Mouse (Mus musculus) left cerebral cortex, adult 11 months (tissue): ENCODE data around the gene Rpap3.

Experiments used
- DNase-seq: peaks from one replicate; pipeline ENCODE4 v3.0.0; 2022; ENCODE audit warnings: low spot score

Rpap3 gene

DNA sequence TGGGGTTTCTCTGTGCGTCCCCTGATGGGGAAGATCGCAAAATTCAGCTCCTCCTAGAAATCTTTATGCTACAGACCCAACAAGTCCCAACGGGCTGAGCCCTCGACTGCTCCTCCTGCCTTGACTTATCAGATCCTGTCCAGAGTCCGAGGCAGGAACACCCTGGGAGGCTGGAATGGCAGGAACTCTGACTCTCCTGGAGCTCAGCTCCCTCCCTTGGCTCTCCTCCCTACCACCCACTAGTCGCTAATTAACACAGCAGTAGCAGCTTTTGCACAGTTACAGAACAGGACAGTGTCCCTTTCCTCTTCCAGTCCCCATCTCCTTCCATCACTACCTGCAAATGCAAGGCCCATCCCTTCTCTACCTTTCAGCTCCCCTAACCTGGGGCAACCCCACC lies 24.7 kb upstream of the Rpap3 start:
- no peak for DNase-seq

DNA sequence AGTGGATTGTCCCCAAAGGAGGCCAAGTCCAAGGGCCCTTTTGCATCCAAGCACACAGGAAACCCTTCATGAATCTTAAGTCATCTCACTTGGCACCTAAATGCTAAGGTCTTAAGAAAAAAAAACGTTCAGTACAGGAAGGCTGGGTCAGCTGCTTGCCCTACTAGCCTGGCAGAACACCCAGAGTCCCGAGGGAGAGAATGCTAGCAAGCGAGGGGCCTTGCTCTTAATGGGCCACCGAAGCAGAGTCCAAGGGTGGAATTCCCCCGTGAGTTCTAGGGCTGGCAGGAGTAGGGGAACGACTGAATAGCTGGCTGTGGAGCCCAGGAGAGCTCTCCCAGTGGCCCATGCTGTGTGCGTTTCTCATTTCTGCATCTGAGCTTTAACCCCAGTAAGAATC lies 23.2 kb upstream of the Rpap3 start:
- no peak for DNase-seq

- DNase-seq = no peak
Observed at GRCm38 (mm10) chr15:97728394-97728793, 22.8 kb upstream of the Rpap3 start.

GRCm38 (mm10) chr15:97727520-97727919 lies 21.9 kb upstream of the Rpap3 start:
- no peak for DNase-seq

- no peak for DNase-seq
Observed at GRCm38 (mm10) chr15:97727048-97727447, 21.4 kb upstream of the Rpap3 start.

- no peak for DNase-seq
Observed at GRCm38 (mm10) chr15:97726310-97726709, 20.7 kb upstream of the Rpap3 start.

DNA sequence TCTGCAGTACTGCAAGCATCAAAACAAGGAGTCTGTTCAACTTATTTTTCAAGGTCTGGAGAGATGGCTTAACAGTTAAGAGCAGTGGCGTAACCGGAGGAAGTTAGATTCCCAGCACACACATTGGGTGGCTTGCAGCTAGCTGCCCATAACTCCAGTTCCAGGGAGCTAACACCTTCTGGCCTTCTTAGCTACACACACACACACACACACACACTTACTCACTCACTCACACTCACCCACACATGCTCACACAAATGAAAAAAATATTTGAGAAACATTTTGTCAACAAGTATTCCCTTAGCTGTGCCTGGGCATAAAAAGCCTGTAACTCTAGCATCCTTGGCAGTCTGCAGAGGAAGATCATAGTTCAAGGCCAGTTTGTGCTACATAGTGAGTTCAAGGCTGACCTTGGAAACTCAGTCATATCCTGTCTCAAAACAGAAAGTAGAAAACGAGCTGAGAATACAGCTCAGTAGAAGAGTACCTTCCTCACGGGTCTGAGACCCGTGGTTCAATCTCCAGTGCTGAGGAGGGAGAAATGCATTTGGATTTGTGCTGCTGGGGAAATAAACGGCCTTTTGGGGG lies 19.7 kb upstream of the Rpap3 start:
- no peak for DNase-seq

DNA sequence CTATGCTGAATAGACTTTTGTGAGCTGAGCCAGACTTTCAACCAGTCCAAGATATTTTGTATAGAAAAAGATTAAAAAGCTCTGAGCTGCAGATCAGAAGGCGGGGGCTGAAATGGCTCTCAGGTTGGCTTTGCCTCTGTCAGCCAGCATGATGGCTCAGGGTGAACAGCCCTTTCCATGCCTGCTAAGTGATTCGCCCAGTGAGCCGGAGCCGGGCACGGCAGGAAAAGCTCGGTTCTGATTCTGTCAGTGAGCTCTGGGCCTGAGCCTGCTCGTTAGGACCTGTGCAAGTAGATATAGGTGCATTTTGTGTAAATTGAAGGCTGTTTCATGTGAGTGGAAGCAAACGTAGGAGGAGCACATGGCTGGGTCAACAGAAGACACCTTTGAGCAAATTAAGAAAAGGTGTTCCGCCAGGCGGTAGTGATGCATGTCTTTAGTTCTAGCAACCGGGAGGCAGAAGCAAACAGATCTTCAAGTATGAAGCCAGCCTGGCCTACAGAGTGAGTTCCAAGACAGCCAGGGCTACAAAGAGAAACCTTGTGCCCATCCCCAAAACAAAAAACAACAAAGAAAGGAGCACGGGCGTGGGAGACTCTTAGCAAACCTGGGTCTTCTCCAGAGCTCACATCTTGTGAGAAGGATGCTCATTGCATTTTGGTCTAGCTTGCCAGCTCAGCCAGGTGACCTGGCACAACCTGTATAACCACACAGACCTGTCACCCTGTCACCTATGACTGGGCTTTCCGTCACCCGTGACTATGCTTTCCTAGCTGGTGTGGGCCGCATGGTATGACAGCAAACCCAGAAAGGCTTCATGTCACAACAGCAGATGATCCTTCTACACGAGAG lies 18.9 kb upstream of the Rpap3 start:
- no peak for DNase-seq

DNA sequence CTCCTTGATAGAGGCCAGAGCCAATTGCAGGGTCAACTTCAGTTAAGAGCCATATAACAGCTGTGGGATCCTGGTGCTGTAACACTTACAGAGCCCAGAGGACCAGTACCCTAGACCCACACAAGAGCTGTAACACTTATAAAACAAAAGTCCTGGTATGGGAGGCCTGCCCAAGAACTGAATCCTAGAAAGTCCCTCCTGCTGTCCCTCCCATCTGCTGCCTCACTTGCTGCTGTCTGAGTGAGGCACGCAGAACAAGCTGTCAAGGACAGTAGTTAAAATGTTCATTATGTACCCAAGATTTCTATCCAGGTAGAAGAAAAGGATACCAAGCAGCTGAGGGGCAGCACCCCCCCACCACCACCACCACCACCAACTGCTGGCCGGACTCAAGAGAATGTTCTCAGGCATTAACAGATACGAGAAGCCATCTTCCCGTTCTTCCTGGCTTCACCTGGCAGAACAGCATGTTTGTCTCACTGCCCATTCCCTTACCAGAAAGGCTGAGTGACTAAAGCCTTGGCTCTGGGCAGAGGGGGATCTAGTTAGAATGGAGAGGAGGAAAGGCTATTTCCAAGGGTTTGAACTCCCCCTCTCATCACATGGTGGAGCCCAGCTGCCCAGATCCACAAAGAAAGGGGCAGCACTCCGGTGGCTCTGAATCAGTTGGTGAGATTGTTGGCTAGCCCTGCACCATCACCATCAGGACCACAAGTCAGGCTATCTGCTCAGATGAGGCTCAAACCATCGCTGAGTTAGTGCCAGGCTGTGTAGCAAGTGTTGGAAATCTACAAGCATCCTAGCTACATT lies 18.1 kb upstream of the Rpap3 start:
- DNase-seq = no peak

GRCm38 (mm10) chr15:97721008-97721701 lies 15.5 kb upstream of the Rpap3 start:
- no peak for DNase-seq

DNA sequence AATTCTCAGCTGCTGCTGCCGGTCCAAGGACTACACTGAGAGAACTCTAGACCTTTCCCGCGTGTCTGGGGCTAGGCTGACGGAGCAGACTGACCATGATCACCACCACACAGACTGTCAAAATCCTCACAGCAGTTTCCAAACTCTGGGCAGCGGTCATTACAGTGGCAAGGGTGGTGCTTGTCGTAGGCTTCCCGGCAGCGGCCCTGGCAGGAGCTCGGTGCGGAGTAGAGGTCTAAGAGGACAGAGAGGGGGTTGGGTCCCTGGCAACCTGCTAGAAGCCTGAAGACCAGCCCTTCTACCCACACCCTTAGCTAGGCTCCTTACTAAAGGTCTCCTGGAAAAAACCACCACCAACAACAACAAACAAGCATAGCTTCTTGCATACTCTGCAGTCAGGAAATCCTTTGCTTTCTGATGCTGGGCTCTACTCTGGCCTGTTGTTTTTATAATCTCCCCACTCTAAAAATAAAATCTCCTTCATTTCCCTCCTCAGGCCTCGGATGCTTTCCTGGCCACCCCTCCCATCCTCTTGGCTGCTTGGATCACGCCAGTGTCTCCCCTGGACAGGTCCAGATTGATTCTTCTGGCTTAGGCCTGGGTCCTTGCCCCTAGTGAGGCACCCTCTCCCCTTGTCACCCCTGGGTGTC lies 14.5 kb upstream of the Rpap3 start:
- no peak for DNase-seq

DNA sequence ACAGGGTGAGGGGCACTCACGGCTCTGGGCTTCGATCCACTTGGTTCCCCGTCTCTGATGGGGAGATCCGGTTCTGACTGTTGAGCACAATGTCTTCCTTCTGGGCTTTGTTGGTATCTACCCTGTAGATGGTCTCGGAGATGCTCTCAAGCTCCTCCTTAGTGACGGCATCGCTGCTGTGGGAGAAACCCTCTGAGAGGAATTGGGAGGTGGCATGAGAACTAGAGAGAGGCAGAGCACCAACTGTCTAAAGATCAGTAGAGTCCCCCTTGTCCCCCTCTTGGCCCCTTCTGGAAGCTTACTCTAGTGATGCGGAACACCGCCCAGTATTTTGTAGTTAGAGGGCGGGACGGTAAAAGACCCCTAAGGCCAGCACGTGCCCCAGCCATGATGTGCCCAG lies 13.9 kb upstream of the Rpap3 start:
- DNase-seq = no peak

GRCm38 (mm10) chr15:97718535-97719155 lies 13.0 kb upstream of the Rpap3 start:
- DNase-seq = no peak

DNA sequence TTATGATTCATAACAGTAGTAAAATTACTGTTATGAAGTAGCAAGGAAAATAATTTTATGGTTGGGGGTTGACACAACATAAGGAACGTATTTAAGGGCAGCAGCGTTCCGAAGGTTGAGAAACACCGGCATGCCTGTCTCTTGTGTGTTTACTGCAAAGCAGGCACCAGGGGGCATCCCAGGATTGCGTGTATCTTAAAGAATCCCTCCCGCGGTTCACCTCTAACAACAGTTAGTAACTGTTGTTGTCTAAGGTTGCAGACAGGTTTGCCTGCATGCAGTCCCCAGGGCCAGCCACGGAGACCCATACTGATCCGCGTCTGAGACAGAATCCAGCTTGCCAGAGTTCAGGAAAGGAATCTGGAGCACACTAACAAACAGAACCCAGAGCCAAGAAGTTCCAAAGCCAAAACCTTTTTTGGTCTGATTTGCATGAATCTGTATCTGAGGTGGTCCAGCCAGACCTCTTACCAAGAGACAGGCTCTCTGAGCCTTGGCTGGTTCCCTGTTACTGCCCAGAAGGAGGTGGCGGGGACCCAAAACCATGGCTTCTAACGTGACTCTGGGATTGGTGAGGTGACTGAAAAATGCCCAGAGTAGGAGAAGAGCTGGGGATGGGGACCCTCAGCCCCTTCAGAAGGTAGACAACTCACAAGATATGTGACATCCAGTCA lies 12.4 kb upstream of the Rpap3 start:
- no peak for DNase-seq

DNA sequence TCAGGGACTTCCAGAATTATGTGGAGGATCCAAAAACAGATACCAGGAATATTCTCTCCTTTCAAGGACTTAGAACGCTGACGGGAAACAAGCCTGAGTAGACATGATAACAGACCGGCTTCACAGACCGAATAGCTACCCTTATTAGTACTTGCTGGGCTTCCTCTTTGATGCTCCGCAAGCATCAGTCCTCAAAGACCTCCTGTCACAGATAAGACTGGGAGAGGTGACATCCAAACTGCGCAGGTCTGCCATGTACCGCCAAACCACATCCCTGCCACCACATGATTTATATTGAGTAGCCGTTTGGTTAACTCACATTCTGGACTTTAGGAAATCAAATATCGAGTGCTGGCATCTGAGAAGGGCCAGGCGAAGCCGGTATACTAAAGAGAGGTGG lies 11.2 kb upstream of the Rpap3 start:
- DNase-seq = no peak

GRCm38 (mm10) chr15:97715734-97716133 lies 10.1 kb upstream of the Rpap3 start:
- DNase-seq = no peak

- no peak for DNase-seq
Observed at GRCm38 (mm10) chr15:97715083-97715482, 9.5 kb upstream of the Rpap3 start.

GRCm38 (mm10) chr15:97712546-97712945 lies 6.9 kb upstream of the Rpap3 start:
- DNase-seq = no peak

DNA sequence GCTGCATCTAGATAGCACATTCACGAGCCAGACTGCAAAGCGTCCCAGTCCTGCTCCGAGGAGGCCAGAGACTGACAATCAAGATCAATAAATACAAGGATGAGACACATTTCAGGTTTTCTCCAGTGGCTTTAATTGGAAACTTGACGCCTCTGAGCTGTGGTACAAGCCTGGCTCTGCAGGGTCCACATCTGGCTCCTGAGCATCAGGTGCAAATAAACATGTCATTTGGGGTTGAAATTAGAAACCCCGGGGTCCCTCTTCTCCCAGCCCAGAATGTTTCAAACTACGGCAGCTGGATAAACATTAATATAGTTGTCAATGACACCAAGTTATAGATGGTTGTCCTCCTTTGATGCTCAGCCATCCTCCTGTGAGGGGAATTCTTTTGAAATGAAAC lies 5.3 kb upstream of the Rpap3 start:
- no peak for DNase-seq

DNA sequence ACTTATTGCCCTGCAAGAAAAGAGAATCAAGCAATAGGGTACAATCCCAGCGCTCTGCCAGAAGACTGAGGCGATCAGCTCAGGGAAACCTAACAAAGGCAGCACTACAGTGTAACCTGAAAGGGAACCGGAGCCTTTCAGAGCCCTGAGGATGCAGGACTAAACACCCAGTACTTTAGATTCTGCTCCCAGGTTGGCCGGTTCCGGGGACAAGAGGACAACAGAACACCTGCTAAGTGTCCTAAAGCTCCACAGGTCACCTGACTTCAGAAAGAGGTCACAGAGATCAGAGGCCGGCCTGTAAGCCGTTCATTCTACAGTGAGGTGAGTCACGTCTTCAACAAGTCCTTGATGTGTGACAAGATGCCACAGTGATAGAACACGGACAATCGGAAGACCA lies 9.0 kb downstream of the Rpap3 start:
- no peak for DNase-seq

- no peak for DNase-seq
Observed at GRCm38 (mm10) chr15:97693411-97693810, 12.2 kb downstream of the Rpap3 start.
